Mouse (Mus musculus) E14TG2a.4 (cell line): Measurements from ENCODE around the gene Polr1d.

Source experiments
- CTCF ChIP-seq: conservative IDR thresholded peaks from 2 replicates; pipeline ENCODE4 v1.5.1; 2014; ENCODE audit warnings: low read length
- NANOG ChIP-seq: IDR thresholded peaks from 2 replicates; pipeline ENCODE4 v1.6.1; 2014; ENCODE audit warnings: borderline replicate concordance, low read length, mixed read lengths
- POU5F1 ChIP-seq: IDR thresholded peaks from 2 replicates; pipeline ENCODE4 v1.6.1; 2014; ENCODE audit warnings: low read length, borderline replicate concordance

- TF ChIP-seq CTCF (no peak), POU5F1 (no peak), NANOG (no peak)
Observed at GRCm38 (mm10) chr5:147133662-147134061, 56.8 kb downstream of the Polr1d start.
